Mouse (Mus musculus) spleen, adult 2 months (tissue): Measurements from ENCODE around the gene Rras2.

Experiments
- CTCF ChIP-seq: fragments of 200-500 bp; IDR thresholded peaks from 2 replicates; pipeline ENCODE4 v1.5.1; 2011; ENCODE audit warnings: mild to moderate bottlenecking, inconsistent platforms; ENCODE audit not compliant: insufficient read depth, insufficient read length, insufficient replicate concordance; ENCODE audit errors: extremely low read depth
- POLR2A ChIP-seq: fragments of 200-500 bp; IDR thresholded peaks from 2 replicates; pipeline ENCODE4 v1.6.1; 2011; ENCODE audit warnings: low read depth, low read length, inconsistent platforms

- TF ChIP-seq CTCF (no peak), POLR2A (no peak)
Measured at GRCm38 (mm10) chr7:114045814-114046213, 71.8 kb downstream of the Rras2 start.
